Mouse (Mus musculus): ENCODE results near the gene Cst10.

DNA sequence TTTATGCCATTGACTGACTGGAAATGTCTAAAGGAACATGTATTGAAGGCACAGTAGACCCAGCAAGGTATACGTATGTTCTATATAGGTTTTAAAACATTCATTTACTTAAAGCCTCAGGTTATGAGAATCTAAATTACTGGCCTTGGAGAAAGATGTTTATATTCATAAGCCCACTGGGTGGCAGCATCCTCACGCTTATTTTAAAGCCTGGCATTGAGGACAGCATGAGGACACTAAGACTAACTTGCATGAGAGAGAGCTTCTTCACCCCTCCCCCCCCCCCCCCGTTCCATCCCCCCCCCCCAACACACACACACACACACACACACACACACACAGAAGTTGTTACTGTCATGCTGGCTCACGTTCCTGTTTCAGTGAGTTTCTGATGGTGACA lies 17.7 kb downstream of the Cst10 start:
- TF ChIP-seq GATA1 (IDR thresholded peaks at IDR 0.05; ENCODE audit: borderline replicate concordance, low read length): no peak
- no peak for TF ChIP-seq FLI1 (IDR thresholded peaks at IDR 0.05; ENCODE audit: low read length)
